Mouse (Mus musculus): ENCODE results near the gene Flt3l.

DNA sequence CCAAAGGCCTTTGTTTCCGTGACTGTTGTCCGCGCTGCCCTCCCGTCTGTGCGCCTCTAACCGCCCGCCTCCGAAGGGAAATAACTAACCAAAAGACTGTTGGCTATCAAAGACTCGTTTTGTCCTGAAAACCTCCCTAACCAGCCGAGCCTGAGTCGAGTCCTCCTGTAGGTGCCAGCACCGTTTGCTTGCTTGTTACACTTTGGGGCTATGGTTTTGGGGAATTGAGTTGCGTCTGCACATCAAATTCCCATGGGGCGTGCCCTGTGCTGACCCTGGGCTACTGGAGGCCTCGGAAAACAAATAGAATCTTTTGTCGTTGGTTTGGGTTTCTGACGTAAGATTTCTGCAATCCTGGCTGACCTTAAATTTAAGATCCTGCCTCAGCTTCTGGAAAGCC is 6.9 kb downstream of the Flt3l start:
- TF ChIP-seq CTCF (IDR thresholded peaks at IDR 0.05; ENCODE audit: borderline replicate concordance, insufficient read depth, low read depth, low read length) (no peak), POLR2A (IDR thresholded peaks at IDR 0.05; ENCODE audit: borderline replicate concordance, insufficient read depth, low read length) (no peak)
